Mouse (Mus musculus): Measurements from ENCODE around the gene Rgs7bp. TPM values are rescaled to one million over a fixed set of nuclear protein-coding genes. Genes with fewer than 3 reads are reported as not detected.

Gene Rgs7bp
- polyA plus RNA-seq, 1 experiment from 2014 or later = 1.4 TPM

GRCm38 (mm10) chr13:105031882-105032281 lies 22.8 kb downstream of the Rgs7bp start:
- Histone ChIP-seq H3K9me3 (ENCODE audit: control insufficient read depth, low read length) (no peaks in the 10 kb centered on the region), H3K4me3 (ENCODE audit: low read depth, low read length) (no peak overlapping the region), H3K27me3 (ENCODE audit: control insufficient read depth, insufficient read depth, low read length) (no peaks in the 10 kb centered on the region), H3K9ac (ENCODE audit: low read length) (no peak overlapping the region), H3K27ac (ENCODE audit: low read depth, low read length) (no peak overlapping the region), H3K4me1 (replicated peaks; ENCODE audit: control insufficient read depth, insufficient read depth, low read length) (no peaks in the 10 kb centered on the region), H3K4me2 (ENCODE audit: low read depth, low read length, severe bottlenecking) (no peak overlapping the region), H3K36me3 (ENCODE audit: control insufficient read depth, insufficient read depth, low read length) (no peaks in the 10 kb centered on the region)
- ATAC-seq (replicated peaks; ENCODE audit: low FRiP score) (no peak), DNase-seq (ENCODE audit: low spot score) (no peak)

- H3K4me3 ChIP-seq (ENCODE audit: low read depth, low read length) = no peak overlapping the region
- ATAC-seq (replicated peaks; ENCODE audit: low FRiP score) (no peak), DNase-seq (ENCODE audit: low spot score) (no peak)
- no peaks in the 10 kb centered on the region for H3K9me3 ChIP-seq (ENCODE audit: control insufficient read depth, low read length)
- H3K27me3 ChIP-seq (ENCODE audit: control insufficient read depth, insufficient read depth, low read length) = no peaks in the 10 kb centered on the region
- 88% methylated on average over 3 of the region's 3 CpGs for WGBS
- H3K4me2 ChIP-seq (ENCODE audit: low read depth, low read length, severe bottlenecking) = no peak overlapping the region
- no peak overlapping the region for H3K27ac ChIP-seq (ENCODE audit: low read depth, low read length)
- H3K36me3 ChIP-seq (ENCODE audit: control insufficient read depth, insufficient read depth, low read length) = no peaks in the 10 kb centered on the region
- no peaks in the 10 kb centered on the region for H3K4me1 ChIP-seq (replicated peaks; ENCODE audit: control insufficient read depth, insufficient read depth, low read length)
- no peak overlapping the region for H3K9ac ChIP-seq (ENCODE audit: low read length)
These were observed 26.5 kb downstream of the Rgs7bp start for GRCm38 (mm10) chr13:105028276-105028675.

DNA sequence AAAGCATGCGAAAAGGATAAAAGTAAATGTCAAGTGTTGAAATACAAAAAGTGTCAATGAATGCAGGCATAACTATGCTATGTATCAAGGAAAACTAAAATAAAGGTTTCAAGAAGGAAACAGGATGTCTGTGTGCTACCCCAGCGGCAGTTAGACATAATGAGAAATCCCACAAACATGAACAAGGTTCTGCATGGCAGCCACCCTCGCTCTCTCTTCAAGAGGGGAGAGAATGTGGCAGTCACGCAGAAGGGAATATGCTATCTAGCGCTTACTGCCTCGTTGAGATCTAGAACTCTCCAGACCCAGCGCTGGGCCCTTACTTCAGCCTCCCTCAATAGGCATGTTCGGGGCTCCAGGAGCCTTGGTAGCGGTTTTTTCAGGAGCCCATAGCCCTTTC lies 38.2 kb downstream of the Rgs7bp start:
- no peaks in the 10 kb centered on the region for H3K27me3 ChIP-seq (ENCODE audit: control insufficient read depth, insufficient read depth, low read length)
- DNase-seq (ENCODE audit: low spot score) (no peak), ATAC-seq (replicated peaks; ENCODE audit: low FRiP score) (no peak)
- no peak overlapping the region for H3K4me3 ChIP-seq (ENCODE audit: low read depth, low read length)
- H3K27ac ChIP-seq (ENCODE audit: low read depth, low read length) = no peak overlapping the region
- WGBS = 86% methylated on average over 9 of the region's 9 CpGs
- no peaks in the 10 kb centered on the region for H3K36me3 ChIP-seq (ENCODE audit: control insufficient read depth, insufficient read depth, low read length)
- H3K9me3 ChIP-seq (ENCODE audit: control insufficient read depth, low read length) = no peaks in the 10 kb centered on the region
- H3K4me2 ChIP-seq (ENCODE audit: low read depth, low read length, severe bottlenecking) = no peak overlapping the region
- no peaks in the 10 kb centered on the region for H3K4me1 ChIP-seq (replicated peaks; ENCODE audit: control insufficient read depth, insufficient read depth, low read length)
- no peak overlapping the region for H3K9ac ChIP-seq (ENCODE audit: low read length)

GRCm38 (mm10) chr13:105015710-105016404 lies 38.9 kb downstream of the Rgs7bp start:
- 80% methylated on average over 8 of the region's 8 CpGs for WGBS
- no peak overlapping the region for H3K9ac ChIP-seq (ENCODE audit: low read length)
- no peaks in the 10 kb centered on the region for H3K36me3 ChIP-seq (ENCODE audit: control insufficient read depth, insufficient read depth, low read length)
- no peak overlapping the region for H3K27ac ChIP-seq (ENCODE audit: low read depth, low read length)
- no peaks in the 10 kb centered on the region for H3K4me1 ChIP-seq (replicated peaks; ENCODE audit: control insufficient read depth, insufficient read depth, low read length)
- H3K4me3 ChIP-seq (ENCODE audit: low read depth, low read length) = no peak overlapping the region
- ATAC-seq (replicated peaks; ENCODE audit: low FRiP score) (peak; percentile 53; the same call in 1 of the 2 replicates), DNase-seq (ENCODE audit: low spot score) (no peak)
- no peak overlapping the region for H3K4me2 ChIP-seq (ENCODE audit: low read depth, low read length, severe bottlenecking)
- H3K9me3 ChIP-seq (ENCODE audit: control insufficient read depth, low read length) = no peaks in the 10 kb centered on the region
- H3K27me3 ChIP-seq (ENCODE audit: control insufficient read depth, insufficient read depth, low read length) = no peaks in the 10 kb centered on the region

- no peak for DNase-seq (ENCODE audit: low spot score)
- 92% methylated on average over 5 of the region's 5 CpGs for WGBS
- Histone ChIP-seq H3K4me2 (ENCODE audit: low read depth, low read length, severe bottlenecking) (no peak overlapping the region), H3K4me1 (replicated peaks; ENCODE audit: control insufficient read depth, insufficient read depth, low read length) (no peaks in the 10 kb centered on the region), H3K4me3 (ENCODE audit: low read depth, low read length) (no peak overlapping the region), H3K27me3 (ENCODE audit: control insufficient read depth, insufficient read depth, low read length) (no peaks in the 10 kb centered on the region), H3K9ac (ENCODE audit: low read length) (no peak overlapping the region), H3K36me3 (ENCODE audit: control insufficient read depth, insufficient read depth, low read length) (no peaks in the 10 kb centered on the region), H3K9me3 (ENCODE audit: control insufficient read depth, low read length) (no peaks in the 10 kb centered on the region), H3K27ac (ENCODE audit: low read depth, low read length) (no peak overlapping the region)
- no peak for ATAC-seq (replicated peaks; ENCODE audit: low FRiP score)
These were observed 43.4 kb downstream of the Rgs7bp start for GRCm38 (mm10) chr13:105011300-105011699.

DNA sequence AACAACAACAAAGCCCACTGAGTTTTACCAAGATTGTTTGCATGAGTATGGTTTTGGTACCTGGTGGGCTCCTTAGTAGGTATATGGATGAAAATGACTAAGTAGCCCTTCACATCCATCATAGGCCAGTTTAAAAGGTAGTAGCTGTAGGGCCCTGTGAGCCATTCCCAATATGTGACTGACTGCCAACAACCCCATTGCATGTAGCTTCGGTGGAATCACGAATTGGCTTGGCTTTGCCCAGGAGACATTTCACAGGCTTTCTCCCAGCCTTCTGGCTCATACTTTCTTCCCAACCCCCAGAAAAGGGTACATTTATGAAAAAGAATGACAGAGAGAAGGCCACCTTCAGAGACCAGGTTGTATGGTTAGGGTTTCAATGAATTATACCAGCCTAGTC lies 45.8 kb downstream of the Rgs7bp start:
- no peak for DNase-seq (ENCODE audit: low spot score)
- 94% methylated on average over 2 of the region's 2 CpGs for WGBS

DNA sequence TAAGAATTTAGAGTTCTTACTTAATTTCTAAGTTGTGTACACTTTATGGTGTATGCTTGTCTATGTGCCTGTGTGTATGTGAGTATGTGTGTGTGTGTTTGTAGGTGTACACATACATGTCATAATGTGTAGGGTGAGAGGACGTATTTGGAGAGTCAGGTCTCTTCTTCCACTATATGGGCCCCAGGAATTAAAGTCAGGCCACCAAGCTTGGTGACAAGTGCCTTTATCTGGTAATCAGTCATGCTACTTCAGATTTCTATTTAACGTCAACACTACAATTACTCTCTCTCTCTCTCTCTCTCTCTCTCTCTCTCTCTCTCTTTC lies 51.9 kb downstream of the Rgs7bp start:
- ATAC-seq (replicated peaks; ENCODE audit: low FRiP score) (no peak), DNase-seq (ENCODE audit: low spot score) (no peak)
- H3K27ac ChIP-seq (ENCODE audit: low read depth, low read length) = no peak overlapping the region
- H3K9ac ChIP-seq (ENCODE audit: low read length) = no peak overlapping the region
- H3K4me3 ChIP-seq (ENCODE audit: low read depth, low read length) = no peak overlapping the region
- no peaks in the 10 kb centered on the region for H3K27me3 ChIP-seq (ENCODE audit: control insufficient read depth, insufficient read depth, low read length)
- no peaks in the 10 kb centered on the region for H3K36me3 ChIP-seq (ENCODE audit: control insufficient read depth, insufficient read depth, low read length)
- H3K9me3 ChIP-seq (ENCODE audit: control insufficient read depth, low read length) = no peaks in the 10 kb centered on the region
- 77% methylated on average over 2 of the region's 2 CpGs for WGBS
- no peaks in the 10 kb centered on the region for H3K4me1 ChIP-seq (replicated peaks; ENCODE audit: control insufficient read depth, insufficient read depth, low read length)
- H3K4me2 ChIP-seq (ENCODE audit: low read depth, low read length, severe bottlenecking) = no peak overlapping the region

More for the DNA sequence above, 45.8 kb downstream of the Rgs7bp start:
- H3K4me3 ChIP-seq (ENCODE audit: low read depth, low read length) = no peak overlapping the region
- no peak overlapping the region for H3K27ac ChIP-seq (ENCODE audit: low read depth, low read length)
- ATAC-seq (replicated peaks; ENCODE audit: low FRiP score) = no peak
- no peaks in the 10 kb centered on the region for H3K9me3 ChIP-seq (ENCODE audit: control insufficient read depth, low read length)
- no peaks in the 10 kb centered on the region for H3K4me1 ChIP-seq (replicated peaks; ENCODE audit: control insufficient read depth, insufficient read depth, low read length)
- no peak overlapping the region for H3K9ac ChIP-seq (ENCODE audit: low read length)
- no peaks in the 10 kb centered on the region for H3K36me3 ChIP-seq (ENCODE audit: control insufficient read depth, insufficient read depth, low read length)
- H3K27me3 ChIP-seq (ENCODE audit: control insufficient read depth, insufficient read depth, low read length) = no peaks in the 10 kb centered on the region
- H3K4me2 ChIP-seq (ENCODE audit: low read depth, low read length, severe bottlenecking) = no peak overlapping the region

DNA sequence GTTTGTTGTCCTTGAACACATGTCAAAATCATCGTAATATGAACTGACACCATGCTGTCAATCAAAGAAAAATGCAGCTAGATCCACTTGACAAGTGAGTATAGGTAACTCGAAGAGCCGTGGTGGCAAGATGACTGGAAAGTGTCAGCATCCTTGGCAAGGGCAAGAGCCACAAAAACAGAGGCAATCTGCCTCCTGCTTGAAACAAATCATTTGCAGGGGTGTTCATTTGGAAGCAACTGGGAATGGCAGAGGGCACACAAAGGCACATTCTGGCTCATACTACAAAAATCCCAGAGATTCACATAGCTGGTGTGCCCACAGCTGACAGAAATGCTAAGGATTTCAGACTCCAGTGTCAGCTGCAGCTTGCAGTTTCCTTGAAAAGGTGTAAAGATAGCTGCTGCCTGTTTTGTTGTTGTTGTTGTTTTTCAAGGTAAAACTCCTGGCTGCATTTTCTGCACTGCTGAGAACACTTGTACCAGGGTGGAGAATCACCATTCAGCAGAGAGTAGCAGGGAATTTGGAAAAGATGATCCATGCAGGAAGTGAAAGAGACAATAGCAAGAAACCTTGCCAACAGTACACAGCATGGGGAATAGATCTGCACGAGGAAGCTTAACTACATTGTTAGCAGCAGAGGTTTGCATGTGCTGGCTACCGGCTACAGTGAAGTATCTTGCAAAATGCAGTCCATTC lies 52.4 kb downstream of the Rgs7bp start:
- Histone ChIP-seq H3K27ac (ENCODE audit: low read depth, low read length) (no peak overlapping the region), H3K4me1 (replicated peaks; ENCODE audit: control insufficient read depth, insufficient read depth, low read length) (no peaks in the 10 kb centered on the region), H3K9ac (ENCODE audit: low read length) (no peak overlapping the region), H3K36me3 (ENCODE audit: control insufficient read depth, insufficient read depth, low read length) (no peaks in the 10 kb centered on the region), H3K27me3 (ENCODE audit: control insufficient read depth, insufficient read depth, low read length) (no peaks in the 10 kb centered on the region), H3K4me2 (ENCODE audit: low read depth, low read length, severe bottlenecking) (no peak overlapping the region), H3K4me3 (ENCODE audit: low read depth, low read length) (no peak overlapping the region), H3K9me3 (ENCODE audit: control insufficient read depth, low read length) (no peaks in the 10 kb centered on the region)
- DNase-seq (ENCODE audit: low spot score) (no peak), ATAC-seq (replicated peaks; ENCODE audit: low FRiP score) (no peak)
- WGBS = 84% methylated on average over 5 of the region's 5 CpGs

DNA sequence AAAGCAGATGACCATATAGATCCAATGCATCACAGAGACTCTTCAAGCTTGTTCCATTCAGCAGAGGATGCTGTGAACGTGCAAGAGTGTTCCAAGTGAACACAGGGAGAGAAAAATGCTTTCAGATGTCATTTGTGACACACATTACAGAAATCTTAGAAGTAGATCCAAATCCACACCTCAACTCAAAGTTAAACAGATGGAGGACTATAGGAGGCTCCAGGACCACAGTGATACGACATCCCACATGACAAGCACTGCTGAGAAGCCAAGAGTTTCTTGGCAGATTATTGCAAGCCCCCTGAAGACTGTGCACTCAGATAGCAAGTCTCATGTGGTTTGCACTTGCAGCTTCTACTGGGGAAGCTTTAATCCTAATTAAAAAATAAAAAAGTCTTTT lies 53.0 kb downstream of the Rgs7bp start:
- Histone ChIP-seq H3K36me3 (ENCODE audit: control insufficient read depth, insufficient read depth, low read length) (no peaks in the 10 kb centered on the region), H3K27ac (ENCODE audit: low read depth, low read length) (no peak overlapping the region), H3K9ac (ENCODE audit: low read length) (no peak overlapping the region), H3K4me1 (replicated peaks; ENCODE audit: control insufficient read depth, insufficient read depth, low read length) (no peaks in the 10 kb centered on the region), H3K27me3 (ENCODE audit: control insufficient read depth, insufficient read depth, low read length) (no peaks in the 10 kb centered on the region), H3K9me3 (ENCODE audit: control insufficient read depth, low read length) (no peaks in the 10 kb centered on the region), H3K4me3 (ENCODE audit: low read depth, low read length) (no peak overlapping the region), H3K4me2 (ENCODE audit: low read depth, low read length, severe bottlenecking) (no peak overlapping the region)
- ATAC-seq (replicated peaks; ENCODE audit: low FRiP score) (no peak), DNase-seq (ENCODE audit: low spot score) (no peak)
- WGBS = 77% methylated on average over 2 of the region's 2 CpGs
